Mouse (Mus musculus) thymus, postnatal 36 days (tissue): ENCODE results near the gene Chd8.
A peak's percentile ranks its signal among the peaks of the same experiment; 100 is the strongest.

ENCODE experiments used
- DNase-seq, 2 experiments: peaks; one replicate each; pipeline ENCODE4 v3.0.0; 2022; ENCODE audit warnings: mixed read lengths in 2 of 2

Chd8 gene

GRCm38 (mm10) chr14:52197156-52197878, 60.3 kb downstream of the Chd8 start, which contains the start of gene Supt16:
TSS of gene Supt16 (minus strand) at chr14:52197416.
- DNase-seq, result peak; percentile 80 to 83

GRCm38 (mm10) chr14:52196230-52197155, 61.1 kb downstream of the Chd8 start:
- DNase-seq, result no peak

GRCm38 (mm10) chr14:52195691-52196090, 61.9 kb downstream of the Chd8 start:
- DNase-seq, result peak; percentile 54 to 55

DNA sequence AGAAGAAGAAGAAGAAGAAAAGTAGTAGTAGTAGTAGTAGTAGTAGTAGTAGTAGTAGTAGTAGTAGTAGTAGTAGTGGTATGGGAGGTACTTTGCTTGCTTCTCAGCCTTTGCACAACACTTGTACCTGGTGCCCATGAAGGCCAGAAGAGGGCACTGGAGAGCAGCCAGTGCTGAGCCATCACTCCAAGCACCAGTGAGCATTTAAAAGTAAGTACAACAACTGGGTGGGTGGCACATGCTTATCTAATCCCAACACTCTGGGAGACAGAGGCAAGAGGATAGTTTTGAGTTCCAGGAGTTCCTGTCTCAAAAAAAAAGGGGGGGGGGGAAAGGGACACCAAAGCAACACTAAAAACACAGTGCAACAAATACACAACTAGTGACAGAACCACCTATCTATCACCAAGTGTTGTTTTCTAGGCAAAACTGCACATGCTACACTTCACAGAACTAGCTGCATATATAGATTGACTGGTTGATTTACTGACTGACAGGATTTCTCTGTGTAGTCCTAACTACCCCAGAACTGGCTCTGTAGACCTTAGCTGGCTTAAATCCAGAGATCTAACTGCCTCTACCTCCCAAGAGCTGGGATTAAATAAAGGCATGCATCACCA, 66.7 kb downstream of the Chd8 start:
- peak; percentile 44 to 52 for DNase-seq

GRCm38 (mm10) chr14:52189519-52189918, 68.1 kb downstream of the Chd8 start:
- DNase-seq, result no peak

GRCm38 (mm10) chr14:52188788-52189187, 68.8 kb downstream of the Chd8 start:
- DNase-seq, result no peak

DNA sequence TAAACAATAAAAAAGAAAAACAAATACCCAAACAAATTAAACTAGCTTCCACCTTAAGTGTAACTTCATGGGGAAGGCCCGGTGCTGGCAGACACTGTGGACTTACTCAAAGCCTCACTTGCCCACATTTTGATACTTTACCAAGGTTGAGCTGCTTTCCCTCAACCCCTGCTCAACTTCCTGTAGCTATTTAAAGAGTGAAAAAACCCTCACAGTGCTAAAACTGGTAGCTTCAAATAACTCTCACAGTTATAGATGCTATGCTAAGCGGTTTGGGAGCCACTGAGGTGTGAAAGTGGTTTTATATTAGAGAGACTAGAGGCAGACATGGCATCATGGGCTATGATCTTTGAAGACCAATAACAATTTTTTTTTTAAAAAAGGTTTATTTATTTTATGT, 91.0 kb downstream of the Chd8 start:
- no peak for DNase-seq

DNA sequence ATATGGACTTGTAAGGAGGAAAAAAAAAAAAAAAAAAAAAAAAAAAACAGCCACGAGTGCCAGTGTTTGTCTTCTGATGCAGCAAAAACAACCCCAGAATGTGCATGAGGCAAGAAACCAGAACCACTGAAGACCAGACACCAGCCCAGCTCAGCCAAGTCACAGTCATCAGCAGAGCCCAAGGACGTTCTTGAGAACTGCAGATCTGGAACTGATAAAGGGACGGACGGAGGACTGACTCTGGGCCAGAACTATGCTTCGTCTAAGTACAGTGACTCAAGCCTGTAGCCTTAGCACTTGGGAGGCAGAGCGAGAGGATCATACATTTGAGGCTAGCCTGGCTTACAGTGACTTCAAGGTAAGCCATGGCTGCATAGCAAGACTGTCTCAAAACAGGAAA, 96.7 kb downstream of the Chd8 start:
- DNase-seq, result no peak

- DNase-seq, result no peak
Measured at GRCm38 (mm10) chr14:52155008-52155407, 102.6 kb downstream of the Chd8 start.

DNA sequence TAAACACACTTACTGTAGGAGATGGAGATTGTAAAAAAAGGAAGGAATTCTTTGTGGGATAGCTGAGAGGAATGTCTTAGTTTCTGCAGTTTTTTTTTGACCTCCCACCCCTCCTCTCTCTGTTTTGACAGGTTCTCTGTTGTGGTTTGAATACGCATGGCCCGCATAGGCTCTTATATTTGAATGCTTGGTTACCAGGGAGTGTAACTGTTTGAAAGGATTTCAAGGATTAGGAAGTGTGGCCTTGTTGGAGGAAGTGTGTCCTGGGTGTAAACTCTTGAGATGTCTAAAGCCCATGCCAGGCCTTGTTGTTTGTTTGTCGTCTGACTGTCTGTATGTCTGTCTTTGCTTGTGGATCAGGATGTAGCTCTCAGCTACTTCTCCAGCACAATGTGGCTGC, 105.0 kb downstream of the Chd8 start:
- no peak for DNase-seq

- no peak for DNase-seq
Measured at GRCm38 (mm10) chr14:52152179-52152578, 105.4 kb downstream of the Chd8 start.

DNA sequence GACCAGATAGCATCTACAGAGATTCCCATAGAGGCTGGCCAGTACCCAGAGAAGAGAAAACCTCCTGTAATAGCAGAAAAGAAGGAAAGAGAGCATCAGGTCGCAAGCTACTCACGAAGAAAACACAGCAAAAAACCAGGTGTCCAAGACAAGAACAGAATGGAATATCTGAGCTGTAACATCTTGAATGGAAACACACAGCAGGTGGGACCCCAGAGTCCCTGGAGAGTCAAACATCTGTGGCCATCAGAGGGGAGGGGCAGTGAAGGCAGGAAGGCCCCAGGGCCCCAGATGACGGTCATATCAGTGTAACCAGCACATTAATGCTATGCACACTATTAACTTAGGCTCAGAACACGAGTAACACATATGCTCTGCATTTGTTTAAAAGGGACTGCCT, 107.7 kb downstream of the Chd8 start:
- no peak for DNase-seq
